Comparison of ENCODE assay signal across 29 mouse cellular contexts in genomic region chr5:117990957-117991356, GRCm38 (mm10). TPM values are rescaled to one million over a fixed set of nuclear protein-coding genes. Genes with fewer than 3 reads are reported as not detected.
"Had no signal": no experiment of that assay in that cellular context is flagged by ENCODE, and none has a peak within 500 bp of the region (broad histone marks: within the 10 kb centered on the region; RNA-seq: fewer than 3 reads in every experiment).

No protein-coding gene starts in this region.

- H3K4me3 ChIP-seq: limb, embryonic 10.5 days; limb, embryonic 12.5 days; limb, embryonic 13.5 days; limb, embryonic 15.5 days; liver, embryonic 12.5 days; liver, embryonic 13.5 days; liver, embryonic 15.5 days; lung, embryonic 15.5 days; megakaryocyte, embryonic 14.5 days; midbrain, embryonic 10.5 days; midbrain, embryonic 12.5 days; midbrain, embryonic 13.5 days; midbrain, embryonic 15.5 days; myocyte; neural tube, embryonic 12.5 days had no signal

- DNase-seq: left cerebral cortex, postnatal 4 days; liver; liver, embryonic 13.5 days; liver, postnatal 0 days; lung, adult 18-20 months; lung, adult 2 months; lung, embryonic 14.5 days; lung, postnatal 10 days; lung, postnatal 14 days; lung, postnatal 36 days; lung, postnatal 4 days; midbrain, embryonic 14.5 days had no signal

- H3K27ac ChIP-seq: limb, embryonic 10.5 days; limb, embryonic 12.5 days; limb, embryonic 13.5 days; limb, embryonic 15.5 days; liver, embryonic 12.5 days; liver, embryonic 13.5 days; liver, embryonic 14.5 days; liver, embryonic 15.5 days; lung, embryonic 15.5 days; macrophage; midbrain, embryonic 10.5 days; midbrain, embryonic 12.5 days; midbrain, embryonic 13.5 days; midbrain, embryonic 15.5 days; neural tube, embryonic 12.5 days had no signal

RNA-seq across cellular contexts. Expression of gene Tesc, which starts 36.6 kb away (rescaled TPM):
- total RNA-seq: megakaryocyte-erythroid progenitor cell, adult 5-6 weeks had no signal
- polyA plus RNA-seq: macrophage had no signal
